In genomic region chr7:37375591-37375990, GRCm38 (mm10) we compare ENCODE assay signal across 16 mouse cellular contexts.
DNase-seq lines count a peak whose midpoint lies in the region; ATAC-seq lines count a peak whose summit lies in the region.
"Had no signal": no experiment of that assay in that cellular context is flagged by ENCODE, and none has a peak within 500 bp of the region (broad histone marks: within the 10 kb centered on the region; RNA-seq: fewer than 3 reads in every experiment).

No protein-coding gene starts in this region.

- H3K4me1 ChIP-seq in hindbrain, embryonic 13.5 days (replicated peaks) = peaks cover 33% of the 10 kb centered on the region
- peaks cover 22% of the 10 kb centered on the region for H3K4me1 ChIP-seq in hindbrain, embryonic 12.5 days
- peaks cover 23% of the 10 kb centered on the region for H3K4me1 ChIP-seq in limb, embryonic 13.5 days

- H3K36me3 ChIP-seq in hindbrain, embryonic 13.5 days = no peaks in the 10 kb centered on the region
- H3K36me3 ChIP-seq in hindbrain, embryonic 12.5 days = no peaks in the 10 kb centered on the region
- no peaks in the 10 kb centered on the region for H3K36me3 ChIP-seq in limb, embryonic 13.5 days
- H3K36me3 ChIP-seq: forebrain, embryonic 15.5 days; intestine, embryonic 15.5 days; kidney, embryonic 15.5 days had no signal

- H3K27me3 ChIP-seq in hindbrain, embryonic 13.5 days = no peaks in the 10 kb centered on the region
- H3K27me3 ChIP-seq in hindbrain, embryonic 12.5 days = no peaks in the 10 kb centered on the region
- peaks cover 4% of the 10 kb centered on the region; the same call in 1 of the 2 replicates for H3K27me3 ChIP-seq in limb, embryonic 13.5 days
- H3K27me3 ChIP-seq: CH12.LX; forebrain, embryonic 15.5 days; intestine, embryonic 15.5 days had no signal

- no peaks in the 10 kb centered on the region for H3K9me3 ChIP-seq in hindbrain, embryonic 13.5 days
- no peaks in the 10 kb centered on the region for H3K9me3 ChIP-seq in hindbrain, embryonic 12.5 days (replicated peaks)
- H3K9me3 ChIP-seq in limb, embryonic 13.5 days = no peaks in the 10 kb centered on the region
- H3K9me3 ChIP-seq: forebrain, embryonic 15.5 days; intestine, embryonic 15.5 days; kidney, embryonic 15.5 days had no signal

- no peak for ATAC-seq in hindbrain, embryonic 13.5 days (ENCODE audit: low FRiP score)
- no peak for ATAC-seq in hindbrain, embryonic 12.5 days (ENCODE audit: low FRiP score)
- ATAC-seq in limb, embryonic 13.5 days (ENCODE audit: low FRiP score, low read depth) = no peak
- ATAC-seq: forebrain, embryonic 15.5 days; intestine, embryonic 15.5 days had no signal

- no peak overlapping the region for H3K4me3 ChIP-seq in hindbrain, embryonic 13.5 days
- no peak overlapping the region for H3K4me3 ChIP-seq in hindbrain, embryonic 12.5 days
- no peak overlapping the region for H3K4me3 ChIP-seq in limb, embryonic 13.5 days
- H3K4me3 ChIP-seq: forebrain, embryonic 15.5 days; heart, adult 2 months; intestine, embryonic 15.5 days; kidney, embryonic 15.5 days had no signal

- peak overlapping the region; percentile 52; the same call in 1 of the 2 replicates for H3K27ac ChIP-seq in hindbrain, embryonic 13.5 days
- no peak overlapping the region for H3K27ac ChIP-seq in hindbrain, embryonic 12.5 days
- no peak overlapping the region for H3K27ac ChIP-seq in limb, embryonic 13.5 days
- H3K27ac ChIP-seq: forebrain, embryonic 15.5 days; gastrocnemius, adult 2 months; heart, adult 2 months; intestine, embryonic 15.5 days; kidney, embryonic 15.5 days; macrophage had no signal

- DNase-seq in Muller cell, postnatal 12 days (ENCODE audit: inconsistent ontology term) = peak; percentile 84
- peak; percentile 49 for DNase-seq in brain, adult 2 months (ENCODE audit: low read depth, low spot score)
- no peak for DNase-seq in layer of hippocampus, adult 9-10 months (ENCODE audit: low spot score)
- no peak for DNase-seq in spleen, adult 12 weeks (ENCODE audit: low spot score)
- DNase-seq: gastrocnemius, adult 2 months; heart, adult 2 months; heart, postnatal 10 days; thymus, adult 2 months had no signal

- H3K9ac ChIP-seq in hindbrain, embryonic 13.5 days = peak overlapping the region; percentile 43; the same call in 1 of the 2 replicates
- no peak overlapping the region for H3K9ac ChIP-seq in hindbrain, embryonic 12.5 days
- H3K9ac ChIP-seq in limb, embryonic 13.5 days = no peak overlapping the region
- H3K9ac ChIP-seq: forebrain, embryonic 15.5 days; intestine, embryonic 15.5 days; kidney, embryonic 15.5 days had no signal

- 68% methylated on average over 11 of the region's 11 CpGs for WGBS in hindbrain, embryonic 13.5 days
- WGBS in hindbrain, embryonic 12.5 days = 63% methylated on average over 11 of the region's 11 CpGs
- 14% methylated on average over 11 of the region's 11 CpGs for WGBS in limb, embryonic 13.5 days

- no peak overlapping the region for H3K4me2 ChIP-seq in hindbrain, embryonic 13.5 days
- H3K4me2 ChIP-seq in hindbrain, embryonic 12.5 days (replicated peaks) = no peak overlapping the region
- H3K4me2 ChIP-seq in limb, embryonic 13.5 days (replicated peaks) = peak overlapping the region; percentile 46
- H3K4me2 ChIP-seq: forebrain, embryonic 15.5 days; intestine, embryonic 15.5 days; kidney, embryonic 15.5 days had no signal

Comparison
In these comparisons a context has a peak if more than half of its experiments do, and no peak if none do; other contexts are left out.
1. DNase-seq: peak in Muller cell, postnatal 12 days (single experiment) and brain, adult 2 months (single experiment); none in layer of hippocampus, adult 9-10 months (single experiment) and spleen, adult 12 weeks (single experiment).